ENCODE assay signal across 8 mouse cellular contexts in genomic region chr2:157424904-157425642, GRCm38 (mm10). TPM values are rescaled to one million over a fixed set of nuclear protein-coding genes. Genes with fewer than 3 reads are reported as not detected.
DNase-seq lines count a peak whose midpoint lies in the region; ATAC-seq lines count a peak whose summit lies in the region.

No protein-coding gene starts in this region.

- no peak for ATAC-seq in heart, embryonic 11.5 days (replicated peaks; ENCODE audit: insufficient number of reproducible peaks, low FRiP score, low TSS enrichment)
- 0 out of 2 replicates have a peak, but pooled peaks have one; percentile 28 for ATAC-seq in embryonic facial prominence, embryonic 13.5 days (ENCODE audit: insufficient number of reproducible peaks, insufficient read depth, low FRiP score, low TSS enrichment, low read depth)
- ATAC-seq in midbrain, embryonic 13.5 days = peak; percentile 24; the same call in 1 of the 2 replicates
- no peak for ATAC-seq in inflammation-experienced regulatory T-cells, adult 6 months

- WGBS in heart, embryonic 11.5 days (ENCODE audit: insufficient replicate concordance) = 69% methylated on average over 16 of the region's 16 CpGs
- WGBS in embryonic facial prominence, embryonic 13.5 days = 52% methylated on average over 16 of the region's 16 CpGs
- WGBS in midbrain, embryonic 13.5 days = 71% methylated on average over 16 of the region's 16 CpGs

- H3K27ac ChIP-seq in heart, embryonic 11.5 days (ENCODE audit: low read depth, low read length) = peak overlapping the region; percentile 75; the same call in 1 of the 2 replicates
- H3K27ac ChIP-seq in embryonic facial prominence, embryonic 13.5 days = peak overlapping the region; percentile 96
- peak overlapping the region; percentile 93 for H3K27ac ChIP-seq in midbrain, embryonic 13.5 days

- H3K36me3 ChIP-seq in heart, embryonic 11.5 days (ENCODE audit: control insufficient read depth, insufficient read depth, low read length) = no peaks in the 10 kb centered on the region
- peaks cover 26% of the 10 kb centered on the region for H3K36me3 ChIP-seq in embryonic facial prominence, embryonic 13.5 days
- peaks cover 12% of the 10 kb centered on the region; the same call in 1 of the 2 replicates for H3K36me3 ChIP-seq in midbrain, embryonic 13.5 days

- H3K9ac ChIP-seq in heart, embryonic 11.5 days (ENCODE audit: low read depth, low read length) = peak overlapping the region; percentile 98
- peak overlapping the region; percentile 99 for H3K9ac ChIP-seq in embryonic facial prominence, embryonic 13.5 days
- H3K9ac ChIP-seq in midbrain, embryonic 13.5 days (replicated peaks) = peak overlapping the region; percentile 99

- H3K9me3 ChIP-seq in heart, embryonic 11.5 days (replicated peaks; ENCODE audit: control insufficient read depth, low read length) = no peaks in the 10 kb centered on the region
- H3K9me3 ChIP-seq in embryonic facial prominence, embryonic 13.5 days = no peaks in the 10 kb centered on the region
- H3K9me3 ChIP-seq in midbrain, embryonic 13.5 days = no peaks in the 10 kb centered on the region

- no peaks in the 10 kb centered on the region for H3K27me3 ChIP-seq in heart, embryonic 11.5 days (ENCODE audit: control insufficient read depth, insufficient read depth, low read length)
- H3K27me3 ChIP-seq in embryonic facial prominence, embryonic 13.5 days = no peaks in the 10 kb centered on the region
- H3K27me3 ChIP-seq in midbrain, embryonic 13.5 days = no peaks in the 10 kb centered on the region

- peak overlapping the region; percentile 91 for H3K4me2 ChIP-seq in heart, embryonic 11.5 days
- H3K4me2 ChIP-seq in embryonic facial prominence, embryonic 13.5 days = peak overlapping the region; percentile 82
- H3K4me2 ChIP-seq in midbrain, embryonic 13.5 days (replicated peaks) = peak overlapping the region; percentile 87

- DNase-seq in heart, postnatal 4 days = no peak
- peak; percentile 32 for DNase-seq in kidney, adult 18-20 months
- no peak for DNase-seq in gastrocnemius, postnatal 36 days
- DNase-seq in Muller cell, postnatal 12 days (ENCODE audit: inconsistent ontology term) = no peak

- H3K4me3 ChIP-seq in heart, embryonic 11.5 days (ENCODE audit: low read depth, low read length) = peak overlapping the region; percentile 82
- peak overlapping the region; percentile 89 for H3K4me3 ChIP-seq in embryonic facial prominence, embryonic 13.5 days
- peak overlapping the region; percentile 88 for H3K4me3 ChIP-seq in midbrain, embryonic 13.5 days (replicated peaks)

- intact Hi-C loops in gastrocnemius, postnatal 36 days (cut with DNase I) = no loop called here

- H3K4me1 ChIP-seq in heart, embryonic 11.5 days (ENCODE audit: control insufficient read depth, insufficient read depth, low read length) = peaks cover 22% of the 10 kb centered on the region
- peaks cover 73% of the 10 kb centered on the region for H3K4me1 ChIP-seq in embryonic facial prominence, embryonic 13.5 days
- H3K4me1 ChIP-seq in midbrain, embryonic 13.5 days (replicated peaks) = peaks cover 70% of the 10 kb centered on the region

RNA-seq across cellular contexts. Expression of gene Src, which starts 6.8 kb away (rescaled TPM):
- 4.7 and 6.2 TPM in 2 replicates for polyA plus RNA-seq in heart, embryonic 11.5 days (2014; fragmentation: Nextera tagmentation; extraction: Ambion mirVana)
- 10 to 100 TPM; 11.8 to 13.7 TPM for total RNA-seq in heart, postnatal 4 days (2021)
- polyA plus RNA-seq in embryonic facial prominence, embryonic 13.5 days (2015; fragmentation: Nextera tagmentation; extraction: Ambion mirVana) = 21.5 and 22.1 TPM in 2 replicates
- 31.6 and 39.1 TPM in 2 replicates for polyA plus RNA-seq in midbrain, embryonic 13.5 days (2015; fragmentation: Nextera tagmentation; extraction: Ambion mirVana)
- 1 to 10 TPM; 2.9 to 3.5 TPM for total RNA-seq in gastrocnemius, postnatal 36 days (2021)
- 1 to 10 TPM in 2 of 3 experiments, under 1 TPM in 1; 0.43 to 2.1 (median 1.0) TPM for polyA plus RNA-seq in inflammation-experienced regulatory T-cells, adult 6 months (2017; shearing (Covaris generic))

RNA-seq across cellular contexts. Expression of gene Manbal, which starts 57.7 kb away (rescaled TPM):
- polyA plus RNA-seq in heart, embryonic 11.5 days (2014; fragmentation: Nextera tagmentation; extraction: Ambion mirVana) = 29.8 and 35.8 TPM in 2 replicates
- 10 to 100 TPM; 35.8 to 35.9 TPM for total RNA-seq in heart, postnatal 4 days (2021)
- polyA plus RNA-seq in embryonic facial prominence, embryonic 13.5 days (2015; fragmentation: Nextera tagmentation; extraction: Ambion mirVana) = 80.6 and 90.9 TPM in 2 replicates
- polyA plus RNA-seq in midbrain, embryonic 13.5 days (2015; fragmentation: Nextera tagmentation; extraction: Ambion mirVana) = 88.1 and 91.0 TPM in 2 replicates
- 10 to 100 TPM; 15.3 to 15.6 TPM for total RNA-seq in gastrocnemius, postnatal 36 days (2021)
- polyA plus RNA-seq in inflammation-experienced regulatory T-cells, adult 6 months (2017; shearing (Covaris generic)) = 10 to 100 TPM; 41.4 to 46.8 (median 44.1) TPM

Comparison
In these comparisons a context has a peak if more than half of its experiments do, and no peak if none do; other contexts are left out.
1. ATAC-seq: peak in embryonic facial prominence, embryonic 13.5 days (single experiment) and midbrain, embryonic 13.5 days (single experiment); none in heart, embryonic 11.5 days (single experiment) and inflammation-experienced regulatory T-cells, adult 6 months (single experiment).
2. Peak in every context shown above with its lines, with median percentiles within 50 percentile points of each other: H3K27ac ChIP-seq, H3K4me2 ChIP-seq, H3K4me3 ChIP-seq and H3K9ac ChIP-seq.